Mouse (Mus musculus): ENCODE data around the gene Pde4dip.

Pde4dip gene

GRCm38 (mm10) chr3:97844163-97844820 is 44.2 kb downstream of the Pde4dip start:
- no peak for DNase-seq (ENCODE audit: low spot score in 2 of 2)

- DNase-seq (ENCODE audit: low spot score in 2 of 2): no peak
Observed at GRCm38 (mm10) chr3:97842641-97843040, 45.9 kb downstream of the Pde4dip start.

- no peak for DNase-seq (ENCODE audit: low spot score in 2 of 2)
Observed at GRCm38 (mm10) chr3:97840439-97840838, 48.1 kb downstream of the Pde4dip start.

GRCm38 (mm10) chr3:97835888-97836287 is 52.6 kb downstream of the Pde4dip start:
- DNase-seq (ENCODE audit: low spot score in 2 of 2): no peak

- no peak for DNase-seq (ENCODE audit: low spot score in 2 of 2)
Observed at GRCm38 (mm10) chr3:97834625-97835024, 53.9 kb downstream of the Pde4dip start.

- no peak for DNase-seq (ENCODE audit: low spot score in 2 of 2)
Observed at GRCm38 (mm10) chr3:97831564-97832320, 56.8 kb downstream of the Pde4dip start.

- no peak for DNase-seq (ENCODE audit: low spot score in 2 of 2)
Observed at GRCm38 (mm10) chr3:97830622-97831021, 57.9 kb downstream of the Pde4dip start.

GRCm38 (mm10) chr3:97830122-97830521 is 58.4 kb downstream of the Pde4dip start:
- no peak for DNase-seq (ENCODE audit: low spot score in 2 of 2)

GRCm38 (mm10) chr3:97828286-97828685 is 60.2 kb downstream of the Pde4dip start:
- no peak for DNase-seq (ENCODE audit: low spot score in 2 of 2)

- DNase-seq (ENCODE audit: low spot score in 2 of 2): no peak
Observed at GRCm38 (mm10) chr3:97825246-97825645, 63.3 kb downstream of the Pde4dip start.

GRCm38 (mm10) chr3:97824744-97825143 is 63.8 kb downstream of the Pde4dip start:
- no peak for DNase-seq (ENCODE audit: low spot score in 2 of 2)

GRCm38 (mm10) chr3:97824011-97824711 is 64.3 kb downstream of the Pde4dip start:
- DNase-seq (ENCODE audit: low spot score in 2 of 2): no peak

GRCm38 (mm10) chr3:97823438-97823837 is 65.1 kb downstream of the Pde4dip start:
- no peak for DNase-seq (ENCODE audit: low spot score in 2 of 2)

GRCm38 (mm10) chr3:97819050-97819449 is 69.5 kb downstream of the Pde4dip start:
- DNase-seq (ENCODE audit: low spot score in 2 of 2): no peak

GRCm38 (mm10) chr3:97818383-97818982 is 70.0 kb downstream of the Pde4dip start:
- DNase-seq (ENCODE audit: low spot score in 2 of 2): no peak

GRCm38 (mm10) chr3:97811651-97812399 is 76.7 kb downstream of the Pde4dip start:
- peak; percentile 34 to 59 for DNase-seq (ENCODE audit: low spot score in 2 of 2)

GRCm38 (mm10) chr3:97811158-97811557 is 77.3 kb downstream of the Pde4dip start:
- no peak for DNase-seq (ENCODE audit: low spot score in 2 of 2)

GRCm38 (mm10) chr3:97810334-97810733 is 78.2 kb downstream of the Pde4dip start:
- no peak for DNase-seq (ENCODE audit: low spot score in 2 of 2)

GRCm38 (mm10) chr3:97805559-97805958 is 82.9 kb downstream of the Pde4dip start:
- no peak for DNase-seq (ENCODE audit: low spot score in 2 of 2)

- no peak for DNase-seq (ENCODE audit: low spot score in 2 of 2)
Observed at GRCm38 (mm10) chr3:97803675-97804074, 84.8 kb downstream of the Pde4dip start.

- no peak for DNase-seq (ENCODE audit: low spot score in 2 of 2)
Observed at GRCm38 (mm10) chr3:97802927-97803326, 85.6 kb downstream of the Pde4dip start.

Measured in frontal cortex, postnatal 10 days (tissue).